Mouse (Mus musculus): ENCODE measurements at regions not wholly inside any gene's neighbourhood (a gene's known extent, or its start where the extent isn't known, plus 50 kb on each side); places are given as distances from the start of the nearest gene placed in this dataset.

DNA sequence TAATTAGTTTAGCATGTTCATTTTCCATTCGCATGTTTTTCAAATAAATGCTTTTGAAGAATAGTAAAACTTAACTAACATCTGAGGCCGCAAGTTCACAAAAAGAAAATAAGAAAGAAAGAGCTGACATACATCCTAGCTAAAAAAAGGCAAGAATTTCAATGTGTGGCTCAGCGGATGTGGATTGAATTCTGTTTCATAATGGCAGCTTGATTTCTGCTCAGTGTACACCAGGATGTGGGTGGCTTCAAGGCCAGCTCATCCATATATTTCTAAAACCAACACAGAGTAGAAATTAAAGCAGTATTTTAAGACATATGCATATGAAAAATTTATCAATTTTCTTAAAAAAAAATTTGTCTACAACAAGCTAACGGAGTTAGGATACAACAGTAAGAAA lies 629.3 kb upstream of the Fam241a start:
- Histone ChIP-seq H3K4me1 (ENCODE audit: control insufficient read depth, insufficient read depth, low read length) (no peaks in the 10 kb centered on the region), H3K9me3 (ENCODE audit: control insufficient read depth, low read length) (no peaks in the 10 kb centered on the region), H3K36me3 (ENCODE audit: control insufficient read depth, insufficient read depth, low read length) (no peaks in the 10 kb centered on the region), H3K27me3 (ENCODE audit: control insufficient read depth, insufficient read depth, low read length) (no peaks in the 10 kb centered on the region), H3K4me2 (ENCODE audit: low read depth, severe bottlenecking) (no peak overlapping the region), H3K4me3 (ENCODE audit: low read depth, low read length) (no peak overlapping the region), H3K27ac (replicated peaks; ENCODE audit: low read depth, low read length) (no peak overlapping the region), H3K9ac (ENCODE audit: low read length) (no peak overlapping the region)
- DNase-seq (ENCODE audit: low spot score), result no peak
- WGBS, result 93% methylated on average over 4 of the region's 4 CpGs
- no peak for ATAC-seq (ENCODE audit: insufficient number of reproducible peaks, low FRiP score, low TSS enrichment, low read depth)

DNA sequence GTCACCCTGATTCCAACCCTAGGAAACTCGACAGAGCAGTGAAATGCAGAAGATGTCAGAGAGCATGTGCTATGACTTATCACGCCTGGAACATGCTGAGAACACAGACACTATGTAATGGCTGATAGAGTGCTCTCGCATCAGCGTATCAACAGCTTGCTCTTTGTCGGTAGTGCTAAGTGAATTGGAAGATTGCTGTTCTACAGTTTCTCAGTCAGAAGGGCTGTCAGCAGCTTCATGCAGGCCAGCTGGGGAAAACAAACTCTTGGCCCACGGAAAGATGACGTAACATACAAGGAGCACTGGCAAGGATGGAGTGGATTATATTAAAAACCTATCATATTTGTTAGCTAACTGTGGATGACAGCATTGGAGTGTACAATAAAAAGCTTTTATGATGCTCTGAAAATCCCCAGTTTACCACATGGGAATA lies 624.6 kb upstream of the Fam241a start:
- H3K36me3 ChIP-seq (ENCODE audit: control insufficient read depth, insufficient read depth, low read length), result no peaks in the 10 kb centered on the region
- no peak overlapping the region for H3K27ac ChIP-seq (replicated peaks; ENCODE audit: low read depth, low read length)
- H3K9me3 ChIP-seq (ENCODE audit: control insufficient read depth, low read length), result no peaks in the 10 kb centered on the region
- H3K4me3 ChIP-seq (ENCODE audit: low read depth, low read length), result no peak overlapping the region
- no peak; the same call in 1 of the 2 replicates for ATAC-seq (ENCODE audit: insufficient number of reproducible peaks, low FRiP score, low TSS enrichment, low read depth)
- no peaks in the 10 kb centered on the region for H3K27me3 ChIP-seq (ENCODE audit: control insufficient read depth, insufficient read depth, low read length)
- no peak for DNase-seq (ENCODE audit: low spot score)
- 69% methylated on average over 7 of the region's 7 CpGs for WGBS
- H3K4me1 ChIP-seq (ENCODE audit: control insufficient read depth, insufficient read depth, low read length), result no peaks in the 10 kb centered on the region
- H3K9ac ChIP-seq (ENCODE audit: low read length), result no peak overlapping the region
- no peak overlapping the region for H3K4me2 ChIP-seq (ENCODE audit: low read depth, severe bottlenecking)

DNA sequence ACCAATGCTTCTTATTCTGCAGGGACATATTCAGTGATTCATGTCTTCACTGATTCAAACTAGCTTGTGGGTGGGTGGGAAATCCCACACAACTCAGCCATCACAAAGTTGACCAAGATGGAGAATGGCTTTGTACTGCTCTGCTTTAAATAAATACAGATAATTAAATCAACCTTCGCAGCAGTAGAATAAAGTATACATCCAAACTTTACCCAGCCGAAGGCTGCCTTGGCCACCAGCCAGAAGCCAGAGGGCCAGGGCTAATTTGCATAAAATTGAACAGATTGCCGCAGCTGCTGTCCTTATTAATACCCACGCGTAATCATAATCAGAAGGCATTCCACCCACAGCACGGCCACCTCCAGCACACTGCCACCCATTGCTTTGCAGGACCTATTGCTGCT lies 623.8 kb upstream of the Fam241a start:
- Histone ChIP-seq H3K27ac (replicated peaks; ENCODE audit: low read depth, low read length) (no peak overlapping the region), H3K4me2 (ENCODE audit: low read depth, severe bottlenecking) (no peak overlapping the region), H3K27me3 (ENCODE audit: control insufficient read depth, insufficient read depth, low read length) (no peaks in the 10 kb centered on the region), H3K9me3 (ENCODE audit: control insufficient read depth, low read length) (no peaks in the 10 kb centered on the region), H3K4me3 (ENCODE audit: low read depth, low read length) (no peak overlapping the region), H3K9ac (ENCODE audit: low read length) (no peak overlapping the region), H3K36me3 (ENCODE audit: control insufficient read depth, insufficient read depth, low read length) (no peaks in the 10 kb centered on the region), H3K4me1 (ENCODE audit: control insufficient read depth, insufficient read depth, low read length) (no peaks in the 10 kb centered on the region)
- 78% methylated on average over 6 of the region's 6 CpGs for WGBS
- ATAC-seq (ENCODE audit: insufficient number of reproducible peaks, low FRiP score, low TSS enrichment, low read depth) (no peak), DNase-seq (ENCODE audit: low spot score) (no peak)

DNA sequence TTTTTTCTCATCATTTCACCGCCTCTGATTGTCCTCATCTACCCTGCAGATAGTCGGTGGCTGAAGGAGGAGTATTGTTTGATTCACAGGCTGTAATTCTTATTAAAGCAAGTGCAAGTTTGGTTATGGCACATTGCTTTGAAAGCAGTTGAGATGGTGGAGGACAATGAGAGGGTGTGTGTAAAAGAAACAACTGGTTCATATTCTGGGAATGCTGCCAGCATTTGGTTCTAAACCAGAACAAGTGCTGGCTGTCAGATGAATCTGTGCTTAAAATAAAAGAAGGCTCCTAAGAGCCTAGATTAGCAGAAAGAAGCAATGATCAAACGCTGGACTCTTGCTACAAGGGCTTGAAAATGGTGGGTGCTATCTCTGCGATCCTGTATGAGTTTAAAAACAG lies 622.7 kb upstream of the Fam241a start:
- 84% methylated on average over 4 of the region's 4 CpGs for WGBS
- Histone ChIP-seq H3K9ac (ENCODE audit: low read length) (no peak overlapping the region), H3K4me3 (ENCODE audit: low read depth, low read length) (no peak overlapping the region), H3K4me1 (ENCODE audit: control insufficient read depth, insufficient read depth, low read length) (no peaks in the 10 kb centered on the region), H3K4me2 (ENCODE audit: low read depth, severe bottlenecking) (no peak overlapping the region), H3K27me3 (ENCODE audit: control insufficient read depth, insufficient read depth, low read length) (no peaks in the 10 kb centered on the region), H3K9me3 (ENCODE audit: control insufficient read depth, low read length) (no peaks in the 10 kb centered on the region), H3K27ac (replicated peaks; ENCODE audit: low read depth, low read length) (no peak overlapping the region), H3K36me3 (ENCODE audit: control insufficient read depth, insufficient read depth, low read length) (no peaks in the 10 kb centered on the region)
- DNase-seq (ENCODE audit: low spot score), result no peak
- no peak for ATAC-seq (ENCODE audit: insufficient number of reproducible peaks, low FRiP score, low TSS enrichment, low read depth)

DNA sequence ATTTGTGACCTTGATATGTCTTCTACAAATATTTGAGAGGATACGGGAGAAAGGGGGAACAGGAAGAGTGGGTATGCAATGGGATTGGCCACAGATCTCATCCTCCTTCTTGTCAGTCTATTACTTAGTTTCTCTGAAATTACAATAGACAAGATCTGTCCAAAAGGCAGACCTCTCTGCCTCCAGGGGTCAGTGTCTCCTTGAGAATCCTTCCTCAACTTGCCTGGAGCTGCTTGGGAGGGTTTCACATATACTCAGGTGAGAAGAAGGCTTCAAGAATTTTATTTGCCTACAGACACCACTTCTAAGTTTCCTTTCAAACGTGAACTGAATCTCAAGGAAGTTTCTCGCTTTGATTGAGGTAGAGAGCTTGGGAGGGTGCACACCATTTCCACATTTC lies 575.0 kb upstream of the Fam241a start:
- no peak for ATAC-seq (ENCODE audit: insufficient number of reproducible peaks, low FRiP score, low TSS enrichment, low read depth)
- Histone ChIP-seq H3K27me3 (ENCODE audit: control insufficient read depth, insufficient read depth, low read length) (no peaks in the 10 kb centered on the region), H3K4me1 (ENCODE audit: control insufficient read depth, insufficient read depth, low read length) (no peaks in the 10 kb centered on the region), H3K9ac (ENCODE audit: low read length) (no peak overlapping the region), H3K27ac (replicated peaks; ENCODE audit: low read depth, low read length) (no peak overlapping the region), H3K36me3 (ENCODE audit: control insufficient read depth, insufficient read depth, low read length) (no peaks in the 10 kb centered on the region), H3K4me3 (ENCODE audit: low read depth, low read length) (no peak overlapping the region), H3K4me2 (ENCODE audit: low read depth, severe bottlenecking) (no peak overlapping the region), H3K9me3 (ENCODE audit: control insufficient read depth, low read length) (no peaks in the 10 kb centered on the region)
- no peak for DNase-seq (ENCODE audit: low spot score)
- 61% methylated on average over 3 of the region's 3 CpGs for WGBS

DNA sequence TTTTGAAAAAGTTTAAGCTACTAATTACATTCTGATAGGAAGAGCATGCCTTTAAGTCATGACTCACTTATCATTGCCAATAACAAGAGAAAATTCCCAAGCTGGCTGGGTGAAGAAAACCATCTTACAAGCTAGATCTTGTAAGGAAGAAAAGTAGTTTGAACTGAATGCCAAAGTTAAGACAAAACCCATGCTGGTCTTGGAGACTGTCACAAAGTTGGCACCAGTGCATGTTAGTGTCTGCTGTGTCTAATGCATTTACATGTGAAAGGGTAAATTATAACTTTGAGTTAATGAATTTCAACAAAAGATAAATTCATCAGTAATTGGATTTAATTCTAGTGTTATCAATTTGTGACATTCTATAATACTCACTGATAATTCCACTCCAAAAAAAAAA lies 533.6 kb upstream of the Fam241a start:
- H3K36me3 ChIP-seq (ENCODE audit: control insufficient read depth, insufficient read depth, low read length), result no peaks in the 10 kb centered on the region
- no peaks in the 10 kb centered on the region for H3K4me1 ChIP-seq (ENCODE audit: control insufficient read depth, insufficient read depth, low read length)
- H3K4me2 ChIP-seq (ENCODE audit: low read depth, severe bottlenecking), result no peak overlapping the region
- no peak overlapping the region for H3K4me3 ChIP-seq (ENCODE audit: low read depth, low read length)
- no peaks in the 10 kb centered on the region for H3K9me3 ChIP-seq (ENCODE audit: control insufficient read depth, low read length)
- H3K27me3 ChIP-seq (ENCODE audit: control insufficient read depth, insufficient read depth, low read length), result no peaks in the 10 kb centered on the region
- H3K9ac ChIP-seq (ENCODE audit: low read length), result no peak overlapping the region
- DNase-seq (ENCODE audit: low spot score) (no peak), ATAC-seq (ENCODE audit: insufficient number of reproducible peaks, low FRiP score, low TSS enrichment, low read depth) (no peak)
- H3K27ac ChIP-seq (replicated peaks; ENCODE audit: low read depth, low read length), result no peak overlapping the region

DNA sequence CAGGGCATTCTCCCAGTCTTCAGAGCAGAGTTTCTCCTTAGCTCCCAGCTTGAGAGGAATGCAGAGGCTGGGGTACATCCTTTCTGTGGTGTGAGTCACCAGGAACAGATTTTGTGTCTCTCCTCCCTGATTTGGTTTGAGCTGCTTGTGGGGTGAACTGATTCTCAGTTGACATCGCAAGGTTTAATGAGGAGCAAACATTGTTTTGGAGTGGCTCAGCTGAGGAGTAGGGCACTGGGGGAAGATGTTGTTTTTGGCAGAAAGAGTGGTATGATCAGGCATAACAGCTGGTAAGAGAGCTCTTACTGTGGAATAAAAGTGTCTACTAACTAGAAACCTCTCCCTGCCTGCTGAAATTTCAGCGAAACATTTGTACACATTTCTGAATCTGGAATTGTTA lies 519.4 kb upstream of the Fam241a start:
- no peak for DNase-seq (ENCODE audit: low spot score)
- ATAC-seq (ENCODE audit: insufficient number of reproducible peaks, low FRiP score, low TSS enrichment, low read depth), result no peak
- Histone ChIP-seq H3K9me3 (ENCODE audit: control insufficient read depth, low read length) (no peaks in the 10 kb centered on the region), H3K36me3 (ENCODE audit: control insufficient read depth, insufficient read depth, low read length) (no peaks in the 10 kb centered on the region), H3K4me1 (ENCODE audit: control insufficient read depth, insufficient read depth, low read length) (no peaks in the 10 kb centered on the region), H3K27me3 (ENCODE audit: control insufficient read depth, insufficient read depth, low read length) (no peaks in the 10 kb centered on the region), H3K4me2 (ENCODE audit: low read depth, severe bottlenecking) (no peak overlapping the region), H3K9ac (ENCODE audit: low read length) (no peak overlapping the region), H3K4me3 (ENCODE audit: low read depth, low read length) (no peak overlapping the region), H3K27ac (replicated peaks; ENCODE audit: low read depth, low read length) (no peak overlapping the region)
- 92% methylated on average over 2 of the region's 2 CpGs for WGBS

DNA sequence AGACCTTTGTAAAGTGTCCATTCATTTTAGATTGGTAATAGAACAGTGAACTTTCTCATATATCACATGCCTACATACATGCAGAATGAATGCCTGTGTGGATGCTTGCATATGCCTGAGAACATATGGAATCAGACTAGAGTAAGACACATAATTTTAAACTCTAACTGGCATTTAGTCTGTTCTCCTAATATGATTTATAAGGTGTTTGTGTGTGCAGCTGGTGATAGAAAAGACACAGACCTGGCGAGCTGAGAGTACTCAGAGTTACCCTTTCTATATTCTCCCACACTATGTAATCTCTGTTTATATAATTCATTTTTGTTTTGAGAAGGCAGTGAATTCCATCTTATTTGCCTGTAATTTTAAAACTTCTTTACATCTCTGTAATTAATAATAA lies 517.4 kb upstream of the Fam241a start:
- Histone ChIP-seq H3K9me3 (ENCODE audit: control insufficient read depth, low read length) (no peaks in the 10 kb centered on the region), H3K4me2 (ENCODE audit: low read depth, severe bottlenecking) (no peak overlapping the region), H3K36me3 (ENCODE audit: control insufficient read depth, insufficient read depth, low read length) (no peaks in the 10 kb centered on the region), H3K27ac (replicated peaks; ENCODE audit: low read depth, low read length) (no peak overlapping the region), H3K4me1 (ENCODE audit: control insufficient read depth, insufficient read depth, low read length) (no peaks in the 10 kb centered on the region), H3K27me3 (ENCODE audit: control insufficient read depth, insufficient read depth, low read length) (no peaks in the 10 kb centered on the region), H3K4me3 (ENCODE audit: low read depth, low read length) (no peak overlapping the region), H3K9ac (ENCODE audit: low read length) (no peak overlapping the region)
- ATAC-seq (ENCODE audit: insufficient number of reproducible peaks, low FRiP score, low TSS enrichment, low read depth) (no peak), DNase-seq (ENCODE audit: low spot score) (no peak)
- 63% methylated on average over 1 of the region's 1 CpGs for WGBS

DNA sequence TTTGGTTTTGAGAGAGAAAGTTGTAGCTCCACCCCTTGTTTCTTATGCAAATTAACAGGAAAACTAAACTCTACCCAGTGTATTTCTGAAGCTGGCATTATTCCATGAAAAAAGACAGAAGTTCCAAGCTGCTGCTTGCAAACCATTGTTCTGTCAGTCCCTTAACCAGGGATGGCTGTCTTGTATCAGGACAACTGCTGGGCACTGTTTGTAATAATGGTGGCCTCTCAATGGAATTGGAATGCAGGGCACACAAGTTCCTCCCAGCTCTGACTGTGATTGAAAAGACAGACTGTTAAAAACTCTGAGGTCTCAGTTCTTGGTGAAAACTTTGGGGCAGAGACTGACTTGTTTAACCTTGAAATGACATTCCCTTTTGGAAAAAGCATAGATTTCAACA lies 516.0 kb upstream of the Fam241a start:
- H3K27me3 ChIP-seq (ENCODE audit: control insufficient read depth, insufficient read depth, low read length), result no peaks in the 10 kb centered on the region
- no peak overlapping the region for H3K4me3 ChIP-seq (ENCODE audit: low read depth, low read length)
- DNase-seq (ENCODE audit: low spot score), result no peak
- H3K27ac ChIP-seq (replicated peaks; ENCODE audit: low read depth, low read length), result no peak overlapping the region
- H3K4me1 ChIP-seq (ENCODE audit: control insufficient read depth, insufficient read depth, low read length), result no peaks in the 10 kb centered on the region
- no peaks in the 10 kb centered on the region for H3K36me3 ChIP-seq (ENCODE audit: control insufficient read depth, insufficient read depth, low read length)
- H3K9ac ChIP-seq (ENCODE audit: low read length), result no peak overlapping the region
- H3K9me3 ChIP-seq (ENCODE audit: control insufficient read depth, low read length), result no peaks in the 10 kb centered on the region
- no peak for ATAC-seq (ENCODE audit: insufficient number of reproducible peaks, low FRiP score, low TSS enrichment, low read depth)
- H3K4me2 ChIP-seq (ENCODE audit: low read depth, severe bottlenecking), result no peak overlapping the region
